Mouse (Mus musculus): Measurements from ENCODE around the gene Tbc1d14. TPM values are rescaled to one million over a fixed set of nuclear protein-coding genes. Genes with fewer than 3 reads are reported as not detected.

Gene Tbc1d14
- polyA plus RNA-seq, 1 experiment from 2014 or later, result 74.2 TPM

DNA sequence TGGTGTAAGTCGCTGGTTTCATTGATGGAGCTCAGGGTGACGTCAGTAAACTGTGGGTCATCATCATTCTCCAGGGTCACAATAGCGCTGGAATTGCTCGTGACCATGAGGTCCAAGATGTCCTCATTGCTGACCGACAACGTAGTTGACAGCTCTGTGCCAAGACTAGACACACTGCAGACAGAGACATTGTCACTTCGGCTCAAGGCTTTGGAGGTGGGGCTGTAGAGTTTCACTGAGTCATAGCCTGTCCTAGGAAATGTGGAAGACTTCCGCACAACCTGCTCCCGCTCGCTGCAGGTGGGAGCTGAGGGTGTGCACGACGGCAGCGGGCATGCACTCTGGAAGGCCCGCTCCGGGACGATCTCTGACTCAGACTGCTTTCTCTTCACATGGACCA lies 21.7 kb downstream of the Tbc1d14 start:
- Histone ChIP-seq H3K27ac (no peak overlapping the region), H3K4me2 (replicated peaks) (no peak overlapping the region), H3K9me3 (ENCODE audit: control insufficient read depth, low read length) (no peaks in the 10 kb centered on the region), H3K36me3 (replicated peaks; ENCODE audit: control insufficient read depth, insufficient read depth) (peaks cover 16% of the 10 kb centered on the region; the same call in 1 of the 2 replicates), H3K4me1 (replicated peaks; ENCODE audit: control insufficient read depth, insufficient read depth, low read length) (peaks cover 14% of the 10 kb centered on the region; the same call in 1 of the 2 replicates), H3K4me3 (replicated peaks; ENCODE audit: low read length) (no peak overlapping the region), H3K9ac (no peak overlapping the region), H3K27me3 (ENCODE audit: control insufficient read depth, insufficient read depth, low read length) (no peaks in the 10 kb centered on the region)
- WGBS, result 96% methylated on average over 16 of the region's 16 CpGs
- no peak for ATAC-seq (ENCODE audit: low FRiP score)
- DNase-seq (ENCODE audit: low spot score), result no peak

DNA sequence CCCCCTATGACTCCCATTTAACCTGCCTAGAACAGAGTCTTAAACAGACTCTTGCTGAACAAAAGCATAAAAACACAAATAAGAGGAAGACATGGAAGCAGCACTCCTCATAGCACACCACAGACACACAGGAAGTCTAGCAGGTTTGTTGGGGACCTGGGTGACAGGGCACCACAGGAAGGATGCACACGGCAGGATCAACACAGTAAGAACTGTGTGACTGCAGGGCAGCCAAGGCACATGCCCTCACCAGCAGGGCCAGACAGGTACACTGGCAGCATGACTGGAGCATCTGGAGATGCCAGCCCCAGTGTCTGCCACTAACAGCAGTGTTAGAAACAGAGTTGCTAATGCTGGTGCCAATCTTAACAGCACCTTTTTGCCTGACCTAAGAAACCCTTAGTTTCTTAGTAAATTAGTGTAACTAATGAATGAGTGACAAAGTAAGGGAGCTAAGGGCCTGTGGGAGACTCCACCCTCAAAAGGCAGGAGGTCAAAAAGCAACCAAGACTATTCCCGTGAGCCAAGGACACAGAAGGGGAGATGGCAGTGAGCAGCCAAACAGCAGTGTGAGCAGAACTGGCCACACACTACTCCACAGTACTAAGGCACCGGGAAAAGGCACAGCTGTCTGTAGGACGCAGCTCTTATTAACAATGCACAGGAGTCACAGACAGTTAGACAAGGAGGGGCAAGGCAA lies 22.4 kb downstream of the Tbc1d14 start:
- Histone ChIP-seq H3K4me1 (replicated peaks; ENCODE audit: control insufficient read depth, insufficient read depth, low read length) (peaks cover 14% of the 10 kb centered on the region; the same call in 1 of the 2 replicates), H3K27ac (no peak overlapping the region), H3K36me3 (replicated peaks; ENCODE audit: control insufficient read depth, insufficient read depth) (peaks cover 16% of the 10 kb centered on the region; the same call in 1 of the 2 replicates), H3K4me3 (replicated peaks; ENCODE audit: low read length) (no peak overlapping the region), H3K9me3 (ENCODE audit: control insufficient read depth, low read length) (no peaks in the 10 kb centered on the region), H3K27me3 (ENCODE audit: control insufficient read depth, insufficient read depth, low read length) (no peaks in the 10 kb centered on the region), H3K9ac (no peak overlapping the region), H3K4me2 (replicated peaks) (no peak overlapping the region)
- 88% methylated on average over 4 of the region's 4 CpGs for WGBS
- DNase-seq (ENCODE audit: low spot score) (no peak), ATAC-seq (ENCODE audit: low FRiP score) (no peak)

- 0 out of 2 replicates have a peak, but pooled peaks cover 10% of the 10 kb centered on the region for H3K4me1 ChIP-seq (replicated peaks; ENCODE audit: control insufficient read depth, insufficient read depth, low read length)
- H3K4me3 ChIP-seq (replicated peaks; ENCODE audit: low read length), result no peak overlapping the region
- H3K4me2 ChIP-seq (replicated peaks), result no peak overlapping the region
- H3K9me3 ChIP-seq (ENCODE audit: control insufficient read depth, low read length), result no peaks in the 10 kb centered on the region
- H3K27ac ChIP-seq, result no peak overlapping the region
- no peaks in the 10 kb centered on the region for H3K27me3 ChIP-seq (ENCODE audit: control insufficient read depth, insufficient read depth, low read length)
- DNase-seq (ENCODE audit: low spot score), result no peak
- WGBS, result 96% methylated on average over 7 of the region's 7 CpGs
- H3K36me3 ChIP-seq (replicated peaks; ENCODE audit: control insufficient read depth, insufficient read depth), result peaks cover 16% of the 10 kb centered on the region; the same call in 1 of the 2 replicates
- H3K9ac ChIP-seq, result no peak overlapping the region
- no peak for ATAC-seq (ENCODE audit: low FRiP score)
These were observed 23.0 kb downstream of the Tbc1d14 start for GRCm38 (mm10) chr5:36570098-36570497.

DNA sequence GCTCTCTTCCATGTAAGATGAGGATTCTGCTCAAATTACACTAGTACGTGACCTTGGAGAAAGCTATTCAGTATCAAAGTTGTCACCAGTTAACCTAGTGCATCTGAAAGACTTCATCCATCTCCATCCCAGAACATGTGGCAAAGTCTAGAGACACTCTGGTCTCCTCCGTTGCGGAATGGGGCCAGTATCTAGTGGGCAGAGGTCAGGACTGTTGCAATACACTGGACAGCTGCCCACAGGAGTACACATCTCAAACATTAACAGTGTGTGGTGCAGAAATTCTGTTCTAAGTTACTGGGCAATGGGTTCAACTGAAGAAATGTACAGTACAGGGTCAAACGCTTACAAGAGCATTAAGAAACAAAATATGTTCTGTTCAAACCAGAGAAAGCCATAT lies 25.0 kb downstream of the Tbc1d14 start:
- H3K27ac ChIP-seq, result no peak overlapping the region
- H3K36me3 ChIP-seq (replicated peaks; ENCODE audit: control insufficient read depth, insufficient read depth), result peaks cover 16% of the 10 kb centered on the region; the same call in 1 of the 2 replicates
- no peak for ATAC-seq (ENCODE audit: low FRiP score)
- H3K4me3 ChIP-seq (replicated peaks; ENCODE audit: low read length), result no peak overlapping the region
- no peak overlapping the region for H3K4me2 ChIP-seq (replicated peaks)
- no peak for DNase-seq (ENCODE audit: low spot score)
- 0 out of 2 replicates have a peak, but pooled peaks cover 10% of the 10 kb centered on the region for H3K4me1 ChIP-seq (replicated peaks; ENCODE audit: control insufficient read depth, insufficient read depth, low read length)
- H3K9me3 ChIP-seq (ENCODE audit: control insufficient read depth, low read length), result no peaks in the 10 kb centered on the region
- no peak overlapping the region for H3K9ac ChIP-seq
- no peaks in the 10 kb centered on the region for H3K27me3 ChIP-seq (ENCODE audit: control insufficient read depth, insufficient read depth, low read length)
- WGBS, result 87% methylated on average over 4 of the region's 4 CpGs

GRCm38 (mm10) chr5:36567627-36568026 lies 25.4 kb downstream of the Tbc1d14 start:
- H3K9me3 ChIP-seq (ENCODE audit: control insufficient read depth, low read length), result no peaks in the 10 kb centered on the region
- no peak for ATAC-seq (ENCODE audit: low FRiP score)
- H3K27me3 ChIP-seq (ENCODE audit: control insufficient read depth, insufficient read depth, low read length), result no peaks in the 10 kb centered on the region
- 70% methylated on average over 2 of the region's 2 CpGs for WGBS
- no peak overlapping the region for H3K9ac ChIP-seq
- 0 out of 2 replicates have a peak, but pooled peaks cover 10% of the 10 kb centered on the region for H3K4me1 ChIP-seq (replicated peaks; ENCODE audit: control insufficient read depth, insufficient read depth, low read length)
- no peak overlapping the region for H3K4me2 ChIP-seq (replicated peaks)
- H3K27ac ChIP-seq, result no peak overlapping the region
- peaks cover 16% of the 10 kb centered on the region; the same call in 1 of the 2 replicates for H3K36me3 ChIP-seq (replicated peaks; ENCODE audit: control insufficient read depth, insufficient read depth)
- H3K4me3 ChIP-seq (replicated peaks; ENCODE audit: low read length), result no peak overlapping the region
- DNase-seq (ENCODE audit: low spot score), result no peak

DNA sequence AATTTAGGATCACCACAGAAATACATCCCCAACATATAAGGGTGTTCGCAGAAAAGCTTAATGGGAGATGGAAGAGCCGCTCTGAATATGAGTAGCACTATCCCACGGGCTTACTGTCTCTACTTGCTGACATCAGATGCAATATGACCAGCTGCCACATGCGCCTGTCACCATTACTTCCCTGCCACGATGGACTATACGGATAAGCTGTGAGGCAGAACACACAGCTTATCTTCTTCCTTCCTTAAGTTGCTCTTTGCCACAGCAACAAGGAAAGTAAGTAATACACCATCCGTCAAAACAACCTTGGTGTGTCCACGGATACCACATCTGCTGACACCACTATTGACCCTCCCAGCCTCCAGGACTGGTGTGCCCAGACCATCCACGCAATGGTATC lies 28.5 kb downstream of the Tbc1d14 start:
- no peak overlapping the region for H3K4me3 ChIP-seq (replicated peaks; ENCODE audit: low read length)
- H3K9me3 ChIP-seq (ENCODE audit: control insufficient read depth, low read length), result no peaks in the 10 kb centered on the region
- 0 out of 2 replicates have a peak, but pooled peaks cover 10% of the 10 kb centered on the region for H3K4me1 ChIP-seq (replicated peaks; ENCODE audit: control insufficient read depth, insufficient read depth, low read length)
- no peaks in the 10 kb centered on the region for H3K36me3 ChIP-seq (replicated peaks; ENCODE audit: control insufficient read depth, insufficient read depth)
- no peaks in the 10 kb centered on the region for H3K27me3 ChIP-seq (ENCODE audit: control insufficient read depth, insufficient read depth, low read length)
- ATAC-seq (ENCODE audit: low FRiP score) (no peak), DNase-seq (ENCODE audit: low spot score) (no peak)
- H3K27ac ChIP-seq, result no peak overlapping the region
- 89% methylated on average over 9 of the region's 9 CpGs for WGBS
- H3K4me2 ChIP-seq (replicated peaks), result no peak overlapping the region
- H3K9ac ChIP-seq, result no peak overlapping the region

- Histone ChIP-seq H3K36me3 (replicated peaks; ENCODE audit: control insufficient read depth, insufficient read depth) (no peaks in the 10 kb centered on the region), H3K9me3 (ENCODE audit: control insufficient read depth, low read length) (no peaks in the 10 kb centered on the region), H3K9ac (no peak overlapping the region), H3K27me3 (ENCODE audit: control insufficient read depth, insufficient read depth, low read length) (no peaks in the 10 kb centered on the region), H3K4me3 (replicated peaks; ENCODE audit: low read length) (no peak overlapping the region), H3K27ac (no peak overlapping the region), H3K4me2 (replicated peaks) (no peak overlapping the region), H3K4me1 (replicated peaks; ENCODE audit: control insufficient read depth, insufficient read depth, low read length) (0 out of 2 replicates have a peak, but pooled peaks cover 10% of the 10 kb centered on the region)
- DNase-seq (ENCODE audit: low spot score) (no peak), ATAC-seq (ENCODE audit: low FRiP score) (no peak)
- 84% methylated on average over 6 of the region's 6 CpGs for WGBS
These were observed 29.3 kb downstream of the Tbc1d14 start for GRCm38 (mm10) chr5:36563741-36564140.

GRCm38 (mm10) chr5:36562791-36563445 lies 30.2 kb downstream of the Tbc1d14 start:
- ATAC-seq (ENCODE audit: low FRiP score), result no peak
- DNase-seq (ENCODE audit: low spot score), result no peak

DNA sequence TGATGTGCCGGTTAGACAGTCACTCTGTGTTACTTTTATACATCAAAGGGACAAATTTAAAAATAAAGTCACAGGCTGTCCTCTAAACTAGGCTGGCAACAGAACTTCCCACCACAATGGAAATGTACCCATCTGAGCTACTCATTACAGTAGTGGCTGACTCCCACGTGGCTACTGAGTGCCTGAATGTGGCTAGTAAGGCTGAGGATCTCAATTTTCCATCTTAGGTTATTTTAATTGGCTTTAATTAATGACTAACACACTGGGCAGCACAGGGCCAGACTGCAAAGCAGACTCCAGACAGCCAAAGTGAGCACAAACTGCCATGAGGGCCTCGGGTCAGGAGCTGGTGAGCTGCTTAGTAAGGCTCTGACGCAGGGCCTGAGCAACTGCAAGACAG lies 31.6 kb downstream of the Tbc1d14 start:
- Histone ChIP-seq H3K27me3 (ENCODE audit: control insufficient read depth, insufficient read depth, low read length) (no peaks in the 10 kb centered on the region), H3K4me1 (replicated peaks; ENCODE audit: control insufficient read depth, insufficient read depth, low read length) (0 out of 2 replicates have a peak, but pooled peaks cover under 1% of the 10 kb centered on the region), H3K36me3 (replicated peaks; ENCODE audit: control insufficient read depth, insufficient read depth) (no peaks in the 10 kb centered on the region), H3K4me3 (replicated peaks; ENCODE audit: low read length) (no peak overlapping the region), H3K27ac (no peak overlapping the region), H3K9ac (no peak overlapping the region), H3K9me3 (ENCODE audit: control insufficient read depth, low read length) (no peaks in the 10 kb centered on the region), H3K4me2 (replicated peaks) (no peak overlapping the region)
- ATAC-seq (ENCODE audit: low FRiP score) (no peak), DNase-seq (ENCODE audit: low spot score) (no peak)
- WGBS, result 89% methylated on average over 4 of the region's 4 CpGs

More at GRCm38 (mm10) chr5:36562791-36563445, 30.2 kb downstream of the Tbc1d14 start:
- Histone ChIP-seq H3K4me2 (replicated peaks) (no peak overlapping the region), H3K36me3 (replicated peaks; ENCODE audit: control insufficient read depth, insufficient read depth) (no peaks in the 10 kb centered on the region), H3K9ac (no peak overlapping the region), H3K27ac (no peak overlapping the region), H3K4me1 (replicated peaks; ENCODE audit: control insufficient read depth, insufficient read depth, low read length) (0 out of 2 replicates have a peak, but pooled peaks cover 10% of the 10 kb centered on the region), H3K27me3 (ENCODE audit: control insufficient read depth, insufficient read depth, low read length) (no peaks in the 10 kb centered on the region), H3K9me3 (ENCODE audit: control insufficient read depth, low read length) (no peaks in the 10 kb centered on the region), H3K4me3 (replicated peaks; ENCODE audit: low read length) (no peak overlapping the region)
- 91% methylated on average over 10 of the region's 10 CpGs for WGBS

Data from hindbrain, embryonic 14.5 days (tissue).